Mouse (Mus musculus) G1E-ER4 (cell line): Measurements from ENCODE around the gene Ctsw. TPM values are rescaled to one million over a fixed set of nuclear protein-coding genes. Genes with fewer than 3 reads are reported as not detected.

Experiments
- GATA1 ChIP-seq: IDR thresholded peaks from one replicate; pipeline ENCODE4 v1.8.0; 2012; ENCODE audit warnings: low read length, inconsistent platforms
- polyA plus RNA-seq: library from polyadenylated mRNA; stranded (reverse); fragments of >175 nt; gene quantifications from 2 replicates; pipeline ENCODE4 v1.2.3, GENCODE M21; 2012

Ctsw gene
- polyA plus RNA-seq, result not detected in 2 replicates

GRCm38 (mm10) chr19:5468374-5468773 lies at the start of gene Ctsw:
Gene Ctsw (minus strand): TSS chr19:5468507.
- TF ChIP-seq GATA1, result no peak

- no peak for TF ChIP-seq GATA1
These were observed 48.7 kb upstream of the Ctsw start for GRCm38 (mm10) chr19:5516906-5517505.

- TF ChIP-seq GATA1, result no peak
These were observed 47.8 kb upstream of the Ctsw start for GRCm38 (mm10) chr19:5515840-5516777.

- no peak for TF ChIP-seq GATA1
These were observed 44.7 kb upstream of the Ctsw start for GRCm38 (mm10) chr19:5513005-5513349.

- TF ChIP-seq GATA1, result no peak
These were observed 44.0 kb upstream of the Ctsw start for GRCm38 (mm10) chr19:5512091-5513004.

GRCm38 (mm10) chr19:5511074-5511632 lies 42.8 kb upstream of the Ctsw start:
- TF ChIP-seq GATA1, result no peak

- TF ChIP-seq GATA1, result no peak
These were observed 42.0 kb upstream of the Ctsw start, which contains the start of gene Snx32 for GRCm38 (mm10) chr19:5510031-5511026. Gene Snx32 (minus strand): TSS chr19:5510538.

GRCm38 (mm10) chr19:5503687-5504086 lies 35.4 kb upstream of the Ctsw start, which contains the start of gene 1700020D05Rik:
Gene 1700020D05Rik (minus strand): TSS chr19:5503787.
- no peak for TF ChIP-seq GATA1

GRCm38 (mm10) chr19:5500330-5500875 lies 32.1 kb upstream of the Ctsw start:
- TF ChIP-seq GATA1, result no peak

GRCm38 (mm10) chr19:5496052-5496370 lies 27.7 kb upstream of the Ctsw start:
- no peak for TF ChIP-seq GATA1

- no peak for TF ChIP-seq GATA1
These were observed 27.2 kb upstream of the Ctsw start for GRCm38 (mm10) chr19:5495353-5496051.

GRCm38 (mm10) chr19:5494314-5494713 lies 26.0 kb upstream of the Ctsw start:
- no peak for TF ChIP-seq GATA1

- TF ChIP-seq GATA1, result no peak
These were observed 24.3 kb upstream of the Ctsw start for GRCm38 (mm10) chr19:5492641-5493040.
